Mouse (Mus musculus): Measurements from ENCODE around the gene Gm7694. TPM values are rescaled to one million over a fixed set of nuclear protein-coding genes. Genes with fewer than 3 reads are reported as not detected.

Gm7694 gene
- polyA plus RNA-seq (2016; fragmentation: Nextera tagmentation; extraction: Ambion mirVana), result 3.5 and 3.8 TPM in 2 replicates

DNA sequence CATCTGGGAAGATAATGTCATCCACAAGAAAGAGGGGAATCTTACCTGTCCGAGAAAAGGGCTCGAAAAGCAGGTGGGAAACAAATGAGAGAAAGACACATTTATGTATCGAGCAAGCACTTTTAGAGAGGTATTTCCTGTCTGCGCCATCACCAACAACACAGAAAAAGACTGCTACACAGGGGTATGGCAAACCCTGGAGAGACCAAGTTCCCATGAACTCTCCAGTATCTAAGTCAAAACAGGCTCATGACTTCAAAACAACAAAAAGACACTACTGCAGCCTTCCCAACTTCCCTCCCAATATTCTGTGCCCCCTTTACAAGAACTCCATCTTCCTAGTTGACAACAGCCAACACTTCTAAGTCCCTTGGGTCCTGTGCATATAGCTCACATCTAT is at the start of gene Gm7694:
TSS of gene Gm7694 (minus strand) at position 101 of the 400 bp plus-strand sequence.
- Histone ChIP-seq H3K4me1 (no peaks in the 10 kb centered on the region), H3K27ac (no peak within 1 kb of the TSS), H3K36me3 (no peaks in the 10 kb centered on the region), H3K4me2 (replicated peaks) (no peak within 1 kb of the TSS), H3K9ac (no peak within 1 kb of the TSS), H3K4me3 (no peak within 1 kb of the TSS), H3K27me3 (no peaks in the 10 kb centered on the region), H3K9me3 (replicated peaks) (no peaks in the 10 kb centered on the region)
- WGBS, result 98% methylated on average over 4 of the region's 4 CpGs
- ATAC-seq (ENCODE audit: low FRiP score), result no peak

DNA sequence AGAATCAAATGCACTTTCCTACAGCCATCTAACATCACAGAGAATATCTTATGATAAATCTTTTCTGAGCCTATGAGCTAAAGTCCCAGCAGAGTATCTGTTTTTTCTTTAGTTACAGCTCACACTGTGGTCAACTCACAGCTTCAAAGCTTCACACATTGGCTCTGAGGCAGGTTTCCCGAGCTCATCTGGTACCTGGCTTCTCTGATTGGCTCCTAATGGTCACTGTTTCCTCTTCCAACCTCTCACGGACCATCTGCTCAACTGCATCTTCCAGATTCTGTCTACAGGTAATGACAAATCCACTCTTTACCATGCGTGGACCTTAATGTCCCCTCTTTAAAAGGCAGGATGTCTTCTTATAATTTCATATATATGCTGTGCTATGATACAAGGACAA is 47.2 kb upstream of the Gm7694 start:
- Histone ChIP-seq H3K36me3 (no peaks in the 10 kb centered on the region), H3K4me1 (no peaks in the 10 kb centered on the region), H3K9me3 (replicated peaks) (no peaks in the 10 kb centered on the region), H3K27me3 (no peaks in the 10 kb centered on the region), H3K9ac (no peak overlapping the region), H3K4me2 (replicated peaks) (no peak overlapping the region), H3K27ac (no peak overlapping the region), H3K4me3 (no peak overlapping the region)
- WGBS, result 77% methylated on average over 3 of the region's 3 CpGs
- ATAC-seq (ENCODE audit: low FRiP score), result no peak

DNA sequence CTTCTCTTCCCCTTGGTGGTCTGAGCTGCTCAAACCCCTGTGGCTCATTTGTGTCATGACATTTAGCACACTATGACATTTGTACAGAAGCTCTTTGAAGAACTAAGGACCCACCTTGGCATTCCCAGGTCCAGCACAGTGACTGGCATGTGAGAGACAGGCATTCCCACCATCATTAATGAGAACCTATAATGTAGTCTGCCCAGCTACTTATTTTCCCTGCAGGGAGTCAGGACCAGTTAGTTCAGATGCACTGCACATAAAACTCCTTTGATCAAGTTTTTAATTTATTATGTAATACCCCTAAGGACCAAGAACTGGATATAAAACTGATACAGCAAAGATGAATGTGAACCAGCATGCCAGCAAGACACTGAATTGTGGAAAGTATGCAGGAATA is 44.9 kb upstream of the Gm7694 start:
- H3K4me3 ChIP-seq, result no peak overlapping the region
- no peaks in the 10 kb centered on the region for H3K27me3 ChIP-seq
- H3K4me1 ChIP-seq, result no peaks in the 10 kb centered on the region
- H3K9me3 ChIP-seq (replicated peaks), result no peaks in the 10 kb centered on the region
- H3K9ac ChIP-seq, result no peak overlapping the region
- H3K27ac ChIP-seq, result no peak overlapping the region
- no peaks in the 10 kb centered on the region for H3K36me3 ChIP-seq
- no peak for ATAC-seq (ENCODE audit: low FRiP score)
- H3K4me2 ChIP-seq (replicated peaks), result no peak overlapping the region

DNA sequence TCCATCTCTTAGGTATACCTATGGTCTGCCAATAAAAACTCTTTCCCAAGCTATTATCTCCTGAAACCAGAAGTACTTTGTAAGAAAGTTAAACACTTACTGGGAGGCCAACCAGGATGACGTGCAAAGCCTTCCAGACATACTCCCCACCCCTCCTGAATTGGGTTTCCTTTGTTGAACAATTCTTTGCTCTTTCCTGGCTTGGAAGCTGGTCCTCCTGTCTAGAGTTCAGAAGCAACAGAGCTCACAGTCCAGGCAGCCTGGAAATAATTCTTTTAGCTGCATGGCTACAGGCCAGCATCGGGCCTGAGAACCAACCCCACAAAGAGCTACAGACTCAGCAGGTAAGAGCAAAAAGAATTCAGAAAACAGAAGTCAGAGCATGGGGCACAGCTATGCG is 40.1 kb upstream of the Gm7694 start:
- H3K9me3 ChIP-seq (replicated peaks), result no peaks in the 10 kb centered on the region
- WGBS, result 76% methylated on average over 3 of the region's 3 CpGs
- ATAC-seq (ENCODE audit: low FRiP score), result no peak
- H3K27me3 ChIP-seq, result no peaks in the 10 kb centered on the region
- H3K4me1 ChIP-seq, result no peaks in the 10 kb centered on the region
- no peak overlapping the region for H3K9ac ChIP-seq
- no peak overlapping the region for H3K4me3 ChIP-seq
- no peak overlapping the region for H3K27ac ChIP-seq
- no peak overlapping the region for H3K4me2 ChIP-seq (replicated peaks)
- H3K36me3 ChIP-seq, result no peaks in the 10 kb centered on the region

DNA sequence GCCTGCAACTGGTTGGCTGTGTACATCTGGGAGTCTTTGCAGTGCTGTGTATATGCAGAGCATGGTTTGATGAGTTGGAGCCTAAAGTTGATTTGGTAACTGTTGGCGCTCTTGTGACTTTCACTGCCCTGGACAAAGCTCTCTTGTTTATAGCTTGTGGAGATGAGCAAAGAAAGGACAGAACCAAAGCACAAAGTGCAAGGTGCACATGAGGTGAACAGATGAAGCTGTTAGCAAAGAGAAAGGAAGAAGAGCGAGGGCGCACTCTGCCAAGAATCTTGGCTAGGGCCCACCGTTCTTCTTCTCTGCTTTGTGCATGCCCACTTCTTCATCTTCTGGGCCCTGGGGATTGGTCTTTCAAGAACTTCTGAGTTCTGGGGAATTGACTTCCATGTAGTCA is 37.8 kb upstream of the Gm7694 start:
- H3K27ac ChIP-seq, result no peak overlapping the region
- H3K36me3 ChIP-seq, result no peaks in the 10 kb centered on the region
- no peak overlapping the region for H3K4me3 ChIP-seq
- no peak for ATAC-seq (ENCODE audit: low FRiP score)
- H3K9me3 ChIP-seq (replicated peaks), result no peaks in the 10 kb centered on the region
- no peak overlapping the region for H3K9ac ChIP-seq
- WGBS, result 100% methylated on average over 4 of the region's 4 CpGs
- H3K27me3 ChIP-seq, result no peaks in the 10 kb centered on the region
- no peak overlapping the region for H3K4me2 ChIP-seq (replicated peaks)
- H3K4me1 ChIP-seq, result no peaks in the 10 kb centered on the region

DNA sequence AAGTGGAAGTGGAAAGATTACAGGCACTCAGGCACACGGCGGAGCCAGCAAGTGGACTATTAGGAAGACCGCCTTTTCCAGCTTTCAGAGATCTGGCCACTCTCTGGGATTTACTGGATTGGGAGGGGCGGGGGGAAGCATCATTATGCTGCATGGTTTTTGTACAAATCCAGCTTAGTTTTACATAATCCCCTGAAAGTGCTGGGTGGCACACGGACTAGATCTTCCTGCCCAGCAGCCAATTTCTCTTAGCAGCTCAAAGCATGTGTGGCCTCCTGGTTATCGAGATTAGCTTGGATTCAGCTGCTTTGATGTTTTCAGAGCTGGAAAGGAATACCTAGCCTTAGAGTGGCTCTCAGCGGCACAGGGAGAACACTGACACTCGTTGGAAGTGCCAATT is 36.9 kb upstream of the Gm7694 start:
- Histone ChIP-seq H3K27me3 (no peaks in the 10 kb centered on the region), H3K4me2 (replicated peaks) (no peak overlapping the region), H3K9me3 (replicated peaks) (no peaks in the 10 kb centered on the region), H3K27ac (no peak overlapping the region), H3K9ac (no peak overlapping the region), H3K4me1 (no peaks in the 10 kb centered on the region), H3K36me3 (no peaks in the 10 kb centered on the region), H3K4me3 (no peak overlapping the region)
- ATAC-seq (ENCODE audit: low FRiP score), result no peak
- WGBS, result 81% methylated on average over 8 of the region's 8 CpGs

DNA sequence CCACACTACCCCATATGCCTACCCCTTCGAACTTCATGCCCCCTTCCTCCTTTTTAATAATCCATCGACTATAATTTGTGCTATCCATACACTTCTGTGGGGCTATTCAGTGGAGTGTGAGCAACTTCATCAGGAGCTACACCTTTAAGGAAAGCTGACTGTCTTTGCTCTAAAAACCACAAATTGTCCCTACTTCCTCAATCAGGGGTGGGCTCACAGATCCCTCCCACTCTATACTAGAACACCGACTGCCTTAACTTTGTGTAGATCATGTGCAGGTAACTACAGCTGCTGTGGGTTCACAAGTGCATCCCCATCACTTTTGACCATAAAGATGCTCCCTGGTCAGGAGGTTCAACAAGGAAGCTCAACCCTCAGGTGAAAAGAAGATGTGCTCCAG is 33.8 kb upstream of the Gm7694 start:
- H3K4me2 ChIP-seq (replicated peaks), result no peak overlapping the region
- H3K27me3 ChIP-seq, result no peaks in the 10 kb centered on the region
- no peak overlapping the region for H3K27ac ChIP-seq
- H3K4me1 ChIP-seq, result no peaks in the 10 kb centered on the region
- no peak overlapping the region for H3K4me3 ChIP-seq
- no peaks in the 10 kb centered on the region for H3K36me3 ChIP-seq
- no peak for ATAC-seq (ENCODE audit: low FRiP score)
- WGBS, result 91% methylated on average over 3 of the region's 3 CpGs
- H3K9ac ChIP-seq, result no peak overlapping the region
- H3K9me3 ChIP-seq (replicated peaks), result no peaks in the 10 kb centered on the region

DNA sequence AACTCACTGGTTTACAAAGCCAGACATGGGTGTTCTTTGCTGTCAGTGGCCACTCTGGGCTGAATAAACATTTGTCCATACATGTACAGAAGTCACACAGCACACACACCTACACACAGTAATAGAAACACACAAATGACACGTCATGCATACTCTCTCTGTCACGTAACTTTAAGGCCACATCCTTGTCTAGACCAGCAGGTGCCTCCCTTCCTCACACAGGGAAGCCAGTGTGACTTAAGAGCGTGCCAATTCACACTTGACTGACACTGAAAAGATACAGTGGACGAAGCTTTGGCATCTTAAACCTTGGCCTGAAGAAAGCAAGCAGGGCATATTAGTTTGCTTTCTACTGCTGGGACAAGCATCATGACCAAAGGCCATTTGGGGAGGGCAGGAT is 26.6 kb upstream of the Gm7694 start:
- 74% methylated on average over 4 of the region's 4 CpGs for WGBS
- Histone ChIP-seq H3K36me3 (no peaks in the 10 kb centered on the region), H3K4me3 (no peak overlapping the region), H3K27me3 (no peaks in the 10 kb centered on the region), H3K27ac (no peak overlapping the region), H3K9ac (no peak overlapping the region), H3K9me3 (replicated peaks) (no peaks in the 10 kb centered on the region), H3K4me1 (no peaks in the 10 kb centered on the region), H3K4me2 (replicated peaks) (no peak overlapping the region)
- ATAC-seq (ENCODE audit: low FRiP score), result no peak

DNA sequence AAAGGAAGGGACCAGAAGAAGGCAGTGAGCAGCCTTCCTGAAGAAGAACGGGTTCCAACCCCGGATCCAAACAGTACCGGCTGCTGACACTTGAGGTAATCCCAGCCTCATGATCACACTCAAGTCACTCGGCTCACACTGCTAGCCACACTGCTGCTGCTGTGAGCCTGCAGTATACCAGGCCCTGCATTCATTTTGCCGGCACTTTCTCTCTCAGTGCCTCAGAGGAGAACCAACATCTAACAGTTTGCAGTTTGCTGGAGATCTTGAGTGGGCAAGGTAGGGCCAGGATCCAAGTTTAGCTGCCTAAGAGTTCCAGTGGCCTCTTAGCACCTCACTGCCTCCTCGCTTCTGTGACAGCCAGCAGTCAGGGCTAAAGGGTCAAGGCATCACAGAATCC is 25.8 kb upstream of the Gm7694 start:
- WGBS, result 78% methylated on average over 6 of the region's 6 CpGs

DNA sequence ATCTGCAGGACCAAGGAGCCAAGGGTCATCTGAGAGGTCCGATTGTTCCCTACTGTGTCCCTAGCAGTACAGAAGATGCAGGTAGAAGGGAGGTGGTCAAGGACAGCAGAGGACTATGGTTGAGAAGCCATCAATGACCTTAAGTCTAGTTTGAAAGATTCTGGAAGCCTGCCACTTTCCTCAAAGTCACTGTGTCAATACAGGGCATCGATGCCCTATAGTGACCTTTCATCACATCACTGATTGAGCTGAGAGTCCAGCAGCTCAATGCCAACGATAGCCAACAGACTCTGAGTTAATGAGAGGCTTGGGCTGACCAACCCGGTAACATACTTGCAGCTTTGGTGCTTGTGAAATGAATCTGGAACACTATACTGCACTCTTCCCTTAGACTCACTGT is 19.1 kb upstream of the Gm7694 start:
- no peaks in the 10 kb centered on the region for H3K9me3 ChIP-seq (replicated peaks)
- H3K4me1 ChIP-seq, result no peaks in the 10 kb centered on the region
- H3K36me3 ChIP-seq, result no peaks in the 10 kb centered on the region
- H3K4me3 ChIP-seq, result no peak overlapping the region
- WGBS, result 93% methylated on average over 4 of the region's 4 CpGs
- no peak overlapping the region for H3K27ac ChIP-seq
- H3K4me2 ChIP-seq (replicated peaks), result no peak overlapping the region
- no peaks in the 10 kb centered on the region for H3K27me3 ChIP-seq
- no peak overlapping the region for H3K9ac ChIP-seq
- no peak for ATAC-seq (ENCODE audit: low FRiP score)

More for the DNA sequence above, 25.8 kb upstream of the Gm7694 start:
- no peak overlapping the region for H3K4me2 ChIP-seq (replicated peaks)
- H3K9ac ChIP-seq, result no peak overlapping the region
- no peaks in the 10 kb centered on the region for H3K4me1 ChIP-seq
- no peaks in the 10 kb centered on the region for H3K27me3 ChIP-seq
- H3K4me3 ChIP-seq, result no peak overlapping the region
- H3K9me3 ChIP-seq (replicated peaks), result no peaks in the 10 kb centered on the region
- no peak for ATAC-seq (ENCODE audit: low FRiP score)
- H3K36me3 ChIP-seq, result no peaks in the 10 kb centered on the region
- H3K27ac ChIP-seq, result no peak overlapping the region

DNA sequence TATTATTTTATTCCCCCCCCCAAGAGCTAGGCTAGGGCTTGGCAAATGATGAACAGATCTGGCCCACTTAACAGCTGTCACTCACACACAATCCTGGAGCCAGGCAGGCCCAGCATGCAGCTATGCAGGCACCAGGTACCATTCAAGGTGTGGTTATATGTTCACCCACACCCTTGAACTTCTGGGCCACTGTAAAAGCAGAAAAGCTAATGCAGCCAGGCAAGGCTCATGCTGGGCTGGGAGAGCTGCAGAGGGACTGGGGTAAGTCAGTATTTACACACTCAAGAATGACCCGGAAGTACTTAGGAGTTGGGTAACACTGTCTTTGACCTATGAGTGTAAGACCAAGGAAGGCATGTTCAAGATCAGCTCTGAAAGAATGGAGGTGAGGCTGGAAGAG is 18.2 kb upstream of the Gm7694 start:
- no peaks in the 10 kb centered on the region for H3K9me3 ChIP-seq (replicated peaks)
- H3K36me3 ChIP-seq, result no peaks in the 10 kb centered on the region
- H3K4me3 ChIP-seq, result no peak overlapping the region
- H3K9ac ChIP-seq, result no peak overlapping the region
- no peak for ATAC-seq (ENCODE audit: low FRiP score)
- no peak overlapping the region for H3K27ac ChIP-seq
- H3K27me3 ChIP-seq, result no peaks in the 10 kb centered on the region
- H3K4me1 ChIP-seq, result no peaks in the 10 kb centered on the region
- H3K4me2 ChIP-seq (replicated peaks), result no peak overlapping the region
- WGBS, result 93% methylated on average over 1 of the region's 1 CpGs

DNA sequence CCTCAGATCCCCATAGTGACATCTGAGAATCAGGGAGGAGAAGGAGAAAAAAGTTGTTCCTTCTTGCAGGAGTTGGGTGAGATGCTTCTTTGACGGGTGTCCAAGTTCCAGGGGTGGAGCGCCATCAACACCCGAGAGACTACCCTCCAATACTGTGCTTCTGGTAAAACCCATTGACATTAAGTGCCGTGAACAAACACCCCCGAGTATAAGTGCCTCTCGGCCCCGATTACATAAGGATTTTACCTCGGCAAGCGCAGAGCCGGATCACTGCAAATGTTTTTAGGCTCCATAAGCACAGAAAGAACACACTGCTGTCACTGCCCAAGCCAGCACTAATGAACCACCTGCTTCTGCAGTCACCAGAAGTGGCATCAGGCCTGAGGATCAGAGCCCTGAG is 16.9 kb upstream of the Gm7694 start:
- no peaks in the 10 kb centered on the region for H3K9me3 ChIP-seq (replicated peaks)
- H3K4me2 ChIP-seq (replicated peaks), result no peak overlapping the region
- no peak overlapping the region for H3K4me3 ChIP-seq
- H3K27ac ChIP-seq, result no peak overlapping the region
- ATAC-seq (ENCODE audit: low FRiP score), result no peak
- H3K27me3 ChIP-seq, result no peaks in the 10 kb centered on the region
- H3K36me3 ChIP-seq, result no peaks in the 10 kb centered on the region
- no peaks in the 10 kb centered on the region for H3K4me1 ChIP-seq
- 87% methylated on average over 10 of the region's 10 CpGs for WGBS
- H3K9ac ChIP-seq, result no peak overlapping the region

DNA sequence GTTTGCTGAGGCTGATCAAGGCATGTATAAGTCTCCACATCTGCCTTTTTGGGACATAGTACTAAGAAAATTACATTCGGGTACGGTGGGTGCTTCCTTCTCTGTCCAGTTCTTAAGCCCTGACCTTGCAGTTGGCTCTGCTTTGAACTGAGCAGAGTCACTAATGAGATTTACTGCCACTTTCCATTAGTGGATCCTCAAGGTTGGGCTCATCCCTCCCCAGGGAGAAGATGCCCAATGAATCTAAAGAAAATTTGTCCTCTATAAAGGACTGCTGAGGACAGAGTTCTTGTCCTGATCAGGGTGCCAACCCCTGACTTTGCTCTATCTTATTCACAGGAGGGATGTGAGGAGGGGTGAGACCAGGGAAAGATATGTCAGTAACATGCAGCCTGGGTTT is 15.9 kb upstream of the Gm7694 start:
- no peaks in the 10 kb centered on the region for H3K9me3 ChIP-seq (replicated peaks)
- ATAC-seq (ENCODE audit: low FRiP score), result no peak
- no peak overlapping the region for H3K27ac ChIP-seq
- H3K4me2 ChIP-seq (replicated peaks), result no peak overlapping the region
- H3K36me3 ChIP-seq, result no peaks in the 10 kb centered on the region
- WGBS, result 90% methylated on average over 2 of the region's 2 CpGs
- H3K4me3 ChIP-seq, result no peak overlapping the region
- H3K27me3 ChIP-seq, result no peaks in the 10 kb centered on the region
- no peaks in the 10 kb centered on the region for H3K4me1 ChIP-seq
- H3K9ac ChIP-seq, result no peak overlapping the region

DNA sequence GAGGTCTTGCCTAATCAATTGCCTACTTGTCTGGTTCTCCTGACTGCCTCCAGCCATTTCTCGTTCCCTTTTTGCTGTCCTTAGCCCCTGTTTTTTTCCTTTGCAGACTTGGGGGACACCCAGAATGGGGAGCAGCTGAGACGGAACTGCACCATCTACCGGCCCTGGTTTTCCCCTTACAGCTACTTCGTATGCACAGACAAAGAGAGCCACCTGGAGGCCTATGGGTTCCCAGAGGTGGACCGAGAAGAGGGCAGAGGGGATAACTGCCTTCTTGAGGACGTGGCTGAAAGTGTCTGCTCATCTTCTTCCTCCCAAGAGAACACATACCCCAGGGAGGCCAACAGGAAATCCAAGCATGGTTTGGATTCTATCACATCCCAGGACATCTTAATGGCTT is 5.3 kb upstream of the Gm7694 start:
- no peak for ATAC-seq (ENCODE audit: low FRiP score)
- no peak overlapping the region for H3K27ac ChIP-seq
- no peak overlapping the region for H3K4me2 ChIP-seq (replicated peaks)
- no peaks in the 10 kb centered on the region for H3K4me1 ChIP-seq
- H3K36me3 ChIP-seq, result no peaks in the 10 kb centered on the region
- H3K27me3 ChIP-seq, result no peaks in the 10 kb centered on the region
- no peak overlapping the region for H3K4me3 ChIP-seq
- 74% methylated on average over 6 of the region's 6 CpGs for WGBS
- H3K9ac ChIP-seq, result no peak overlapping the region
- H3K9me3 ChIP-seq (replicated peaks), result no peaks in the 10 kb centered on the region

Data from hindbrain, embryonic 12.5 days (tissue).